In the genomic region with DNA sequence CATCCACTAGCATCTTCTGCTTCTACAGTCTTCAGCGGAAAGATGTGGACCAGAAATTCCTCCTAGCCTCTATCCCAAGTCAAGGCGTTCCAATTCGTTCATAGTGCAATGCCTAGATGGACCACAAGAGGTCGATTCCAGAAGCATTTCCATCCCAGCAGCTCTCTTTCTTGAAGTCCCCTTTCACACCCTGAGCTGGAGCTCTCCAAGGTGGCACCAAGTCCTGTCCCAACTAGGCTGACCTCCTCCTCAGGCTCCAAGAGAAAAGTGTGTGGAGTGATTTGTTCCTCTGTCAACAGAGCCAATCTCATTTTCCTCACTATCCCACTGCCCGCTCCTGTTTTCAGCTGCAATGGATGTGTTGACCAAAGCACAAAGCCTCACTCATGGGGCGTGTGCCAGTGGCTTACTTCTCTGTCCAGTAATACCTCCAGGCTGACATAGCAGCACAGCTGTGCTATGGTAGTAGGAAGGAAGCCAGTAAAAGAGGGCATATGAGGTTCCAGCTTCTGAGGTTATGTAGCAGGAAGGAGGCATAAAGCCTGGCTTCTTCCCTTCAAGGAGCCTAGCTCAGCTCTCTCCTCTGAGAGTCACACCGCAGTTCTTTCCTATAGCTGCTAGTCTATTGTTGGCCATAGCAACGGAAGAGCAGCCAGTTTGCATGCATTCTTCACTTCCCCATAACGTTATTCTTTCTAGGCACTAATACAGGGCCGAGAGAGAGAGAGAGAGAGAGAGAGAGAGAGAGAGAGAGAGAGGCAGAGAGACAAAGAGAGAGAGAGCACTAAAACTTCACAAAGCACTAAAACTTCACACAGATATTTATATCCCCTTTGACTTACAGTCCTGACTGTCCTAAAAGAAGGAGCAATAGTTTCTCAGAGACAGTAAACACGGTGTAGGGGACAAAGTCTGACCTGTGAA, we compare ENCODE assay signal across 1 mouse cellular context.
TF ChIP-seq lines count a peak whose summit lies in the region.

No protein-coding gene starts in this region.

TF ChIP-seq in CH12.LX, 34 proteins besides CTCF, POLR2A, EP300 and RAD21 (continued from another document):
- TF ChIP-seq MYC (IDR thresholded peaks at IDR 0.05; ENCODE audit: low read depth, low read length) (peak; percentile 29; the same call in 1 of the 2 replicates), UBTF (IDR thresholded peaks at IDR 0.05; ENCODE audit: low read depth, low read length) (0 out of 2 replicates have a peak, but pooled peaks have one; percentile 21), TCF12 (IDR thresholded peaks at IDR 0.05; ENCODE audit: low read depth, low read length) (0 out of 2 replicates have a peak, but pooled peaks have one; percentile 10), SMC3 (IDR thresholded peaks at IDR 0.05; ENCODE audit: low read depth, low read length) (peak; percentile 59), ZKSCAN1 (IDR thresholded peaks at IDR 0.05; ENCODE audit: borderline replicate concordance, low read depth, low read length) (no peak), IRF4 (IDR thresholded peaks at IDR 0.05; ENCODE audit: low read depth, low read length) (peak; percentile 42; the same call in 1 of the 2 replicates), MAX (IDR thresholded peaks at IDR 0.05; ENCODE audit: low read length) (peak; percentile 78), MXI1 (IDR thresholded peaks at IDR 0.05; ENCODE audit: low read depth, low read length) (peak; percentile 96), PAX5 (IDR thresholded peaks at IDR 0.05; ENCODE audit: low read length) (no peak), ELF1 (IDR thresholded peaks at IDR 0.05; ENCODE audit: low read depth, low read length) (no peak; the same call in 1 of the 2 replicates), JUN (IDR thresholded peaks at IDR 0.05; ENCODE audit: insufficient read depth, low read depth, low read length) (no peak), NRF1 (IDR thresholded peaks at IDR 0.05; ENCODE audit: low read depth, low read length) (0 out of 2 replicates have a peak, but pooled peaks have one; percentile 6), KAT2A (IDR thresholded peaks at IDR 0.05; ENCODE audit: insufficient replicate concordance, low read length) (no peak), MAZ (IDR thresholded peaks at IDR 0.05; ENCODE audit: low read depth, low read length) (0 out of 2 replicates have a peak, but pooled peaks have one; percentile 42), MEF2A (IDR thresholded peaks at IDR 0.05; ENCODE audit: borderline replicate concordance, low read depth, low read length) (0 out of 2 replicates have a peak, but pooled peaks have one; percentile 26)
